Mouse (Mus musculus) gastrocnemius, postnatal 36 days (tissue): ENCODE results near the gene Ppp6r2. TPM values are rescaled to one million over a fixed set of nuclear protein-coding genes. Genes with fewer than 3 reads are reported as not detected.

ENCODE experiments used
- DNase-seq, 2 experiments: peaks; one replicate each; pipeline ENCODE4 v3.0.0; 2022
- intact Hi-C: fragments of 180-260 bp; cut with DNase I; formaldehyde crosslinking; loops from one replicate; pipeline ENCODE4 v1.15.1; 2025
- total RNA-seq, 2 experiments: library from RNA; stranded (reverse); gene quantifications; 2 replicates each; pipeline ENCODE4 v1.2.3; 2021

Gene Ppp6r2
- total RNA-seq, 2 experiments from 2014 or later: 81.0 to 85.9 TPM

DNA sequence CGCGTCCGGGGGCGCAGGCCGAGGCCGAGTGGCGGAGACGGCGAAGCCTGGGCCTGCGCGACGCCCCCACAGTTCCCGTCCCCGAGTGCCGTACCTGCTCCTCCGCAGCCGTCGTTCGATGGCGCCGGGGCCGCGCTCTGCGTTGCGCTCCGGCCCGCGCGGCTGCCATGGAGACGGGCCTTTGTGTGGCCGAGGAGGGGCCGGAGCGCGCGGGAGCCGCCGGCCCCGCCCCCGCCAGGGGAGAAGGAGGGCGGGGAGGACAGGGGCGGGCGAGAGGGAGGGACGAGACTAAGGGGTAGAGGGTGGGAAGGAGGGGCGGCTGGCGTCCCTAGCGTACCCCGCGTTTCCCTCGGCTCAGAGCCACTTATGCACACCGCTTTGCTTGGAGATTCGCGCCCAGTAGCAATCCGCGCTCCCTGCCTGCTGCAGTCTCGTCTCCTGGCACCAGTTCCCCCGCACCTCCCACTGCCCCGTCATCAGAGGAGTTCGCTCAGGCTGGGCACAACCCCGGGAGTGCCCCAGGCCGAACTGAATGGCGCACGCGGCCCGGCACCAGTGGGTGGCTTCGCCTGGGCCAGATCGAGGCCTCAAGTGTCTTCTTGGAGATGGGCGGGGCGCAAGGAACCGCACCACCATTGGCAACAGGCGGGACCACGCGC, 30.7 kb upstream of the Ppp6r2 start, which contains the start of gene Plxnb2:
Gene Plxnb2 (minus strand): TSS at position 218 of the 659 bp plus-strand sequence.
- DNase-seq: peak; percentile 67 to 76
- intact Hi-C loops: no loop called here

DNA sequence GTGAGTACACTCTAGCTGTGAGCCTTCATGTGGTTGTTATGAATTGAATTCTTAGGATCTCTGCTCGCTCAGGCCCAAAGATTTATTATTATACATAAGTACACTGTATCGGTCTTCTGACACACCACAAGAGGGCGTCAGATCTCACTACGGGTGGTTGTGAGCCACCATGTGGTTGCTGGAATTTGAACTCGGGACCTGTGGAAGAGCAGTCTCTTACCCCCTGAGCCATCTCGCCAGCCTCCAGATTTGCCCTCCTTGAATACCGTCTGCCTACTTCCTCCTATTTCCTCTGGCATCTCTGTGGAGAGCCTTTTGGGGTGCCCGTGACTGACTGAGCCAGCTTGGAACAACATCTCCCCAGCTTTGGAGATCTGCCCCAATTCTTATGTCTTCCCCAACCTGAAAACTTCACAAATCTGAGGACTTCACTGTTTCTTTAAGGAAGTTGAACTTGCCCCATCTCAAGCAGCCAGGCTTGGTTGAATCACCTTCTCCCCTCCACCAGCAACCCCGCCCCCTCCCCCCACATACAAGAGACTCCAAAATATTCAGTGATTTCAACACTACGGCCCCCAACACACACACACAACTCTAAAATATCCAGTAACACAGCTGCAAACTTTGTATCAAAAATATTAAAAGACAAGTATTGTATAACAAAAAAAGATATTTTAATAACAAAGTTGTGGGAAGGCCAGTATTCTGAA, 29.6 kb upstream of the Ppp6r2 start:
- DNase-seq: no peak
- intact Hi-C loops: no loop called here

DNA sequence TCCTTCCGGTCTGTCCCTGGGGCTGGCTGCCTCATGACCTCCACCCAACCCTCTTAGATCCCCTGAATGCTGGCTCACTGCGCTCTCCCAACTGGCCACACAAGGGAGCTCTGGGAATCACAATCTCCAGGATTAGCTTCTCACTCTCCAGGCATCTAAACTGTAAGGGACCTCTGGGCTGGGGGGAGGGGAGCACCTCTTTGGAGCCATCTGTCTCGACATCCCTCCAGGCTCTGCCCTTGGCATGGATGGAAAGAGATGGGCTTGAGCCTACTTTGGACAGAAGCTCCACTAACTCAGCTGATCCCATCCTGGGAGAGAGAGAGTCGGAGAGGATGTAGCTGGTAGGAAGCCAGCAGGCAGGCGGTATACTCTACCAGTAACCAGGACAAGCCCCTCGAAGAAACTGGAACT, 29.0 kb upstream of the Ppp6r2 start:
- DNase-seq: no peak
- intact Hi-C loops: no loop called here

DNA sequence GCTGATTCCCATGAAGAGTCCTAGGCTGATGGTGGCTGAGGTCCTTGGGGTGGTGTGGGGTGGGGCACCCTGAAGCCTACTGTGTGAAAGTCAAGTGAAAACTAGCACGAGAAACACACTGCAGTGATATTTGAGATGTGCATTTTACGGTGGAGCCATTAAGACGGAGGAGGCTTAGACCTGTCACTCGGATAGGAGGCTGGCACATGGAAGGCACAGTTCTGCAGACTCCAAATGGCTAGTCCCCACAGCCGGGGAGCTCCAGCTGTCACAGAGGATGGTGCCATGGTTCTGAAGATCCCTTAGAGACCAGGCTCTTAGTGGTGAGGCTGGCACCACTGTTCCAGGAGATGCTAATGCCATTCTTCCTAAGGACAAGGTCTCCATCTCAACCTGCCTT, 28.5 kb upstream of the Ppp6r2 start:
- intact Hi-C loops: no loop called here
- no peak for DNase-seq

DNA sequence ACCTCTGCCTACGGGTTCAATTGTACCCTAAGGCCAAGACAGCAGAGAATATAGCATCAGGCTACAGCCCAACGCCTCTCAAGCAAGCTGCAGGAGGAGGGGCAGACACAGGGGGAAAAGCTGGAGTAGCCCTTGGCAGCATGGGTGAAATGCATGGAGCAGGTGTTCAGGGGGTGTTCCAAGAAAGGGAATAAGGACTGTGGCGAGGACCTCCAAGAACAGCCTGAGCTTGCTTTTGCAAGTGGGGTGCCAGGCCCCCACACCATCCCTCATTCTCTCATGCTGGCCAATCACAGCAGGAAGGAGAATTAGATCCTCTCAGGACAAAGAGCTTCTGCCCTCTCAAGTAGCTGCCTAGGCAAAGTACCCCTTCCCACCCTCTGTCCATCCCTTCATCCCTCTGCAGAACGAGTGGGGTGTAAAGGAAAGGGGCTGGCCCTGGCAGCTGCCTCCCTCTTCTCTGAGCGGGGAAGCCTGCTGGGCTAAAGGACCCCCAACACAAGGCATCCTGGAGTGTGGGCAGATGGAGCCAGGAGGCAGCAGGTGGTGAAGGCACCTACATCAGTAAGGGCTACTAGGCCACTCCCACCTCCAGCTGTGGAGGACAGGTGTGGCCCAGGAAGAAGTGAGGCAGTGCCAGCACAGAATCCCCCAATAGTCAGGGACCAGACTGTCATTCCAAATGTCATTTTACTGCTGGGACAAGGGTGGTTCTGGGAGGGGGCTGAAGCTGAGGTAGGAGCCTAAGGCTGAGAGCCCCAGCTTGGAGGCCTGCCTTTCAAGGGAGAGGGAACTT, 27.0 kb upstream of the Ppp6r2 start:
- no peak for DNase-seq
- intact Hi-C loops: no loop called here

DNA sequence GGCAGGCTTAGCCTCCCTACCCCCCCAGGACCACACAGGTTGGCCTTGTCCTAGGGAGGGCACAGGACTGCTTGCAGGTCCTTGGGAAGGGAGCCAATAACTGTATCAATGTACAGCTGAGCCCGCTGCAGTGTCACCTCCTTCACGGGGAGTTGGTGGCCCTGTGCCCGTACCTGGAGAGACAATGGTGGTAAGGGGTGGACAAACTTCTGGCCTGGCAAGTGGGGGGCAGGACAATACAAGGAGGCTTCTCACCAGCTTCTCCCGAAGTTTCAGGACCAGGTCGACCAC, 26.5 kb upstream of the Ppp6r2 start:
- DNase-seq: no peak
- intact Hi-C loops: no loop called here

DNA sequence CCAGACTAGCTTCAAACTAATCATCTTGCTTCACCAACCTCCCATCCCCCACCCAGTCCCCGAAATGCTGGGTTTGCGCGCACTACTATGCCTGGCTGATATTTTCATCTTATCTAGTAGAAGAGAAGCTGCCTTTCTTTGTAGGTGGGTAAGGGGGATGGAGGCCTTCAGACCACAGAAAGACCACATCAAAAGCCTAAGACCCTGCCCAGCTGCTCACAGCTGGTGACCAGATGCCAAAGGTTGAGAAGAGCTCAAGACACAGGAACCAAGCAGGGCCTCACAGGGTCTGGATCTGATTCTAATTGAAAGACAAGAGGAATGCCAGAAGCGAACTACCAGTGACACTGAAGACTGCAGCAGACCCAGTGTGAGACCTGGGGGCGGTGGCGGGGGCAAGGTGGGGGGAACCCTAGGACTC, 16.1 kb upstream of the Ppp6r2 start:
- no peak for DNase-seq
- intact Hi-C loops: no loop called here

DNA sequence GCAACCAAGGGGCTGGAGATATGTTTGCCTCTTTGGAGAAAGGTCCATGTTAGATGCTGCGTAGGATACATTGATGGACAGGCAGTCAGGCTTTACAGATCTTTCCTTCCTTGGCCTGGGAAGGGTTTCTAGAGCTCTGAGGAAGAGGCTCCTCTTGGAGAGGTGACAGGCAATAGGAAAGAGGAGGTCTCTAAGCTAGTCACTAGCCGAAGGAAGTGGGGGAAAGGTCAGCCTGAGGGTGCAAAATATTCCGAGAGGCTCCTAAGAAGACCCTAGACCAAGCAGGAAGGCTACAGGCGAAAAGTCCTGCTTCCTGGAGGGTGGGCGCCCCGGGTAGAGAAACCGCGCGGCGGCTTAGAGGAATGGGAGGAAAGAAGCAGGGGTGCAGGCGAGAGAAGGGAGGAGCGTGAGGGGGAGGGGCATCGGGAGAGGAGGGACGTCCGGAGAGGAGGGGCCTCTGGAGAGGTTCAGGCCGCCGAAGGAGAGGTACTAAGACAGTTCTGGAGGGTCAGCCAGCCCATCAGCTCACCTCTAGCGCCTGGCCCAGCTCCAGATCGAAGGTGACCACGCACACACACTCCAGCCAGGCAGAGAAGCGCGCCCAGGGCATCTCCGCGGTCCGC, 15.6 kb upstream of the Ppp6r2 start:
- intact Hi-C loops: no loop called here
- DNase-seq: peak; percentile 86 to 89

DNA sequence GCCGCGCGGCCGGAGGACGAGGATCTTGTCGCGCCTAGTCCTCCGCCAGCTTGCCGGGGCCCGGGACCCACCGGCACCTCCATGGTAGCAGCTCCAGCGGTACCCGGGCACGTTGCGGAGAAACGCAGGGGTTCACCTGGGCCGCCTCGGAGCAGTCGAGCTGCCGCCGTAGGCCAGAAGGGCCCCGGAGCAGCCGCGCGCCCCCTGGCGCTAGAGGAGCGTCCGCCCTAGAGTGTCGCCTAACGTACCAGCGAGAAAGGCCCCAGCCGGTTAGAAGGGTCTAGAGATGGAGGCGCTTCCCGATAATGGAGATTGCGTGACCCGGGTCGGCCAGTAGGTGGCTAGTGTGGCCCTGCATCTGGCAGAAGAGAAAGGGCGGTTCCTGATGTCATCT, 15.0 kb upstream of the Ppp6r2 start, which contains the start of gene Dennd6b:
Gene Dennd6b (minus strand): TSS at position 184 of the 394 bp plus-strand sequence.
- intact Hi-C loops: no loop called here
- peak; percentile 95 to 96 for DNase-seq

DNA sequence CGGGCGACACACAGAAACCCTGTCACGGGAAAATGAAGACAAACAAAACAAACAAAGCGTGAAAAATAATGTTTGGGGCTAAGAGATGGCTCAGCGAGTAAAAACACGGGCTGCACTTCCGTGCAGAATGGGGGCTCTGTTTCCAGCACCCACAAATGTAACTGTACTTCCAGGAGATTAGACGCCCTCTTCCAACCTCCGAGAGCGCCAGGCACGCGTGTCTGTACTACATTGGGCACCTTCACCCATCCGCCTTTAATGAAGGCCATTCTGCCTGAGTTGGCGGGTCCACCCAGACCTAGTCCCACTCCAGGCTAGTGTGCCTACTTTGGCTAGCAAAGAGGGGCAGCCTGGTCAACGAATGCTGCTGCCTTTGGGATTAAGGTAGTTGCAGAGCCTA, 14.3 kb upstream of the Ppp6r2 start:
- no peak for DNase-seq
- intact Hi-C loops: no loop called here

DNA sequence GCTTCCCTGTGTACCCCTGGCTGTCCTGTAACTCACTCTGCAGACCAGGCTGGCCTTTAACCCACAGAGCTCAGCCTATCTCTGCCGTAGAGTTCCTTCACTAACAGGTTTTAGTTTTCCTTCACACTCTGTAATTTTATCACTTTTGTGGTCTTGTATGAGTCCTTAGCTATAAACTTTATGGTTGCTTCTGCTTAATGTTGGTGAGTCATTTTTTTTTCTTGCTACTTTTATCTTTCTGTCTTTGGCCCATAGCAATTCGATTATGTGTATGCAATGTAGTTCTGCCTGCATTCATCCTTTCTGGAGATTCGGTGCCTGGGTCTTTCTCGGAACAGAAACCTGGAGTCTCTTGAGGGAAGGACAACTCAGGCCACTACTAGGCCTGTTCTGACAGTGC, 3.9 kb upstream of the Ppp6r2 start:
- intact Hi-C loops: loop anchor here (5.0 kb wide), 1 partner anchor 50 kb away; no protein-coding TSS in a partner anchor
- no peak for DNase-seq

DNA sequence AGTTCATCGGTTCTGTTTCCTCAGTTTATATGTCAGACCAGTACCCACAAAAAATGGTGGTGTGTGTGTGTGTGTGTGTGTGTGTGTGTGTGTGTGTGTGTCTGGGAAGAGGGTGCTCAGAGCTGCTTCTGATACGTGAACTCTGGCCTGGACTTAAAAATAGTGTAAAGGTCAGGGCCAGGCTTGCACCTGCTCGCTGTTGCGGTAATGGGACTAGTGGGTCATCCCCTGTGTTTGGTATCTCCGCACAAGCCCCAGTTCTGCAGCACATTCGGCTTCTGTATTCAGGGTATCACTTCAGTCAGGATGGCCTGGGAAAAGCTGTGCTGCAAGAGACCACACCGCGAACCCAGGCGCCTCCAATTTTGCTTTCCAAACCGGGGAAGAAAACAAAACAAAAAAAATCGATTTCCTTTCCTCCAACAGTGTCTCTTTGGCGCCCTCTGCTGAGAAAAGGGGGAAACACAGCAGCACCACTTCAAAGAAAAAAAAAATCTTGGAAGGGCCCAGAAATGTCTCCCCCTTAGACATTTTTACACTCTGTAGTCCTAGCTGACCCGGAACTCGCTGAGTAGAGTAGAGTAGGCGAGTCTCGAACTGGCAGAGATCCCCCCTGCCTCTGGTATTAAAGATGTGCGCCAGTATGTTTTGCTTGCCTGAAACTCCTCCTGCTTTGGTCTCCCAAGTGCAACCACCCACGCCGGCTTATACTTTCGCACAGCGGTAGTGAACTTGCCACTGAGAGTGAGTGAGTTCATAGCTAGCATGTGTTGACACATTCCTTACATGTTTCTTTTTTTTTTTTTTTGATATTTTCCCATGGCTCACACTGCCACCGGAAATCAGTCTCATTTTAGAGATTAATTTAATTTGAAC, 1.2 kb upstream of the Ppp6r2 start:
- intact Hi-C loops: loop anchor here (5.0 kb wide), 3 partner anchors 53 to 123 kb away; partner anchors contain the start of genes Selenoo and Tubgcp6
- DNase-seq: peak; percentile 85 to 86

DNA sequence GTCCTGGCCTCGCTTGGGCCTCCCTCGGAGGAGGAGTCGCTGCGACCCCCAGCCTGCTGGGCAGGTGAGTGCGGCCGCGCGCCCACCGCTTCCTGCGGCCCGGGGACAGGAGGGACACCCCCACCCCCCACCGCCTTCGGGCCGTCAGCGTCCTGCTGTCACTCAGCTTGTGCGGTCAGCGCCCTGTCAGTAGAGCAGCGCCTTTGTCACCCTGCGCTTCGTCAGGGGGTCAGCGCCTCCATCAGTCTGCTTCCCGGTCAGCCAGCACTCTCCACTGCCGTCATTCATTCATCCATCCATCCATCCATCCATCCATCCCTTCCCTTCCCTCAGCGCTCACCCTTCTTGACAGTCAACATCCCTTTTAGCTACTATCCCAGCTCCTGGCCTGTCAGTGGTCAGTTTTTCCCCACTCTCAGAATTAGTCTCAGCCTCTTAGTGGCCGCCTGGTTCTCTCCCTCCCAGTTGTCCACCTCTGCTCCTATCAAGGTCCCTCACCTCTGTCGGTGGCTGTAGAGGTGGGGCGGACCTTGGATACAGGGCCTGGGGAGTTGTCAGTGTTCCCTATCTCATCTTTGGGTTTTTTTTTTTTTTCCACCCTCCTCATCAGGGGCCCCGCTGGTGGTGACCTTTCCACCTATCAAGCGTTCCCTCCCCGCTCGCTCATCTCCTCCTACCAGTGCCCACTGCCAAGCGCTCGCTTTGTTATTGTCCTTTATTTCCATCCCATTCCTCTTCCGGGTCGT, 536 bp downstream of the Ppp6r2 start:
- intact Hi-C loops: loop anchor here (5.0 kb wide), 2 partner anchors 90 to 125 kb away; partner anchors contain the start of genes Selenoo and Tubgcp6
- DNase-seq: peak in 1 of 2 experiments; percentile 19

DNA sequence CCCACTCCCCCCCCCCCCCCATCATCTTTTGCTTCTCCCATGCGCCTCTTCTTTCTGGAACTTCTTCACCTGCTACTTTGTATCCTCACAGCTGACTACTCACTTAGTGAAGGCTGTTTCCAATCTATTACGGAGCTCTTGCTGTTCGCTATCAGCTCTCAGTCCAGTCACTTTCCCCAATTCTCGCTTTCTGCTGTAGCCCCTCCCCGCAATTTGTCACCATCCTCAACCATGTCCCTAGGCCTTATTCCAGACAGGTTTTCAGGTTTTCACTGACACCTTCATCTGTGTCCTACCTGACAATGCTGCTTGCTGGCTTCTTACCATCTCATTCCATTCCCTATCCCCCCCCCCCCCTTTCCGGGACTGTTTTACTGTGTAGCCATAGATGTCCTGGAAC, 1.1 kb downstream of the Ppp6r2 start:
- intact Hi-C loops: loop anchor here (5.0 kb wide), 2 partner anchors 90 to 125 kb away; partner anchors contain the start of genes Selenoo and Tubgcp6
- no peak for DNase-seq

DNA sequence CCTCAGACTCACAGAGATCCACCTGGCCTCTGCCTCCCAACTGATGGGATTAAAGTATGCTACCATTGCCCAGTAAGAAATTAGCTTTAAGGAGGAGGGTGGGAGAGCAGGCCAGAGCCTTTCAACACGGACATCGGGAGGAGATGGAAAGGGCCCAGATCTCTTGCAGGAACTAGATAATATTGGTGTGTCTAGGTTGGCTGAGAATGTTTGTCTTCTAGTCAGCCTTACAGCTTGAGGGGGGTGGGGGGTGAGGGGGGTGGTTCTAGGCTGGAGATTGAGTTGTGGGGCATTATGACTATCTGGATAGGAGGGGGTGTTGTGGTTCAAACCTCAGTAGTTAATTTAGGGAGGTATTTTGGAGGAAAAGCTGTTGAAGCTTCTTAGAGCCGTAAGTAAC, 2.2 kb downstream of the Ppp6r2 start:
- intact Hi-C loops: loop anchor here (5.0 kb wide), 2 partner anchors 91 to 126 kb away; partner anchors contain the start of genes Selenoo and Tubgcp6
- DNase-seq: no peak

DNA sequence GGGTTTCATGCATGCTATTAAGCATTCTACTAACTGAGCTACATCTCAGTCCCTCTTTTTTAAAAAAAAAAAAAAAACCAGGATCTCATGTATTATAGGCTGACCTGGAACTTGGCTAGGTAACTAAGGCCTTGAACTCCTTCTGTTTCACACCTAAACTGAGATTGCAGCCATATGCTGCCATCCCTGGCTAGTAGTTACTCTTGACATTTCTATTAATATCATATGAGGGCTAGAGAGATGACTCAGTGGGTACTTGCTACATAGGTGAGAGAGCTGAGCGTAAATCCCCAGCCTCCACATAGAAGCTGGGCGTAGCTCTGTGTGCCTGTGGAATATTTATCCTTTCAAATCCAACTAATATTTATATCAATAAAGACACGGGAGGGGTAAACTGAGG, 3.6 kb downstream of the Ppp6r2 start:
- intact Hi-C loops: loop anchor here (5.0 kb wide), 2 partner anchors 93 to 128 kb away; partner anchors contain the start of genes Selenoo and Tubgcp6
- no peak for DNase-seq

DNA sequence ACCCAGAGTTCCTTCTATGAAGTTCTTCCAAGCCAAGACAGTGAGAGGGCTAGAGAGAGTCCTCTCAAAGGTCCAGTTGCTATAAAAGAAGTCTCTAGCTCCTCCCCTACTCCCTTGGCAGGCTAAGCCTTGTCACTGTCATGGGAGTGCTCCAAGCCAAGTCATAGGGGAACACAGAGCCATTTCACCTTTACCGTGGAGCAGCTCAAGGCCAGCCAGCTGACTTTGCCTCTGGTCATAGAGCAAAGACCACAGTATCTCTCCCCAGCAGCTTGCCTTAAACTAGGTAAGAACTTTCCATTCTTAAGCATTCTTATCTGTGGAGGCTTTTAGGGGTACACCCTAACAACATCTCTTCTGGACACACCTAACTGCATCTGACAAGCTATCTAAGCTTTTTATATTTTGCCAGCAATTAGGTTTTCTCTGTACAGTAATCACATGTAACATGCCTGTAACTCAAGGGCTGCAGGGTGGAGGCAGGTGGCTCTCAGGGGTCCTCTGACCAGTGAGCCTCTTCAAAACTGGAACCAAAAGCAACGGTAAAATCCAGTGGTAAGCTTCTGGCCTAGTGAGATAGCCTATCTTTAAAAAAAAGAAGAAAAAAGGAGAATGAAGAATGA, 4.4 kb downstream of the Ppp6r2 start:
- intact Hi-C loops: no loop called here
- DNase-seq: peak; percentile 26 to 55

DNA sequence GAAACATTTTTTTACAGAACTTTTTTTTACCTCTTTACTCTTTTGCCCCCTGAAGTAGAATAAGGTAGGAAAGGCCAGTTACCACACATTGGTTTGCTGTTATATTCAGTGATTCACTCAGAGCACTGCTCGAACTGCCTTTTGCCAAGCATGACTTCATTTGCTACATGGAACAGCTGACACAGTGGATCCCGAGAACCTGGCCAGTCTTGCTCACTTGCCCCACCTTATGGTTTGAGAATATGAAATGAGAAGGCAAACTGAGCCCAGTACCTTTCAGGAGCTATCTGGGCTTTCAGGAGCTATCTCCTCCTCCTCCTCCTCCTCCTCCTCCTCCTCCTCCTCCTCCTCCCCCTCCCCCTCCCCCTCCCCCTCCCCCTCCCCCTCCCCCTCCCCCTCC, 22.2 kb downstream of the Ppp6r2 start:
- peak in 1 of 2 experiments; percentile 25 for DNase-seq
- intact Hi-C loops: no loop called here
